ENCODE assay signal across 19 mouse cellular contexts in genomic region chr2:167265021-167265420, GRCm38 (mm10). TPM values are rescaled to one million over a fixed set of nuclear protein-coding genes. Genes with fewer than 3 reads are reported as not detected.
DNase-seq lines count a peak whose midpoint lies in the region; ATAC-seq and TF ChIP-seq lines count a peak whose summit lies in the region.
"Had no signal": no experiment of that assay in that cellular context is flagged by ENCODE, and none has a peak within 500 bp of the region (broad histone marks: within the 10 kb centered on the region; RNA-seq: fewer than 3 reads in every experiment).

No protein-coding gene starts in this region.

- H3K27ac ChIP-seq in lung, postnatal 0 days (ENCODE audit: low read length), result no peak overlapping the region
- no peak overlapping the region for H3K27ac ChIP-seq in intestine, embryonic 16.5 days (ENCODE audit: low read length)
- H3K27ac ChIP-seq: hindbrain, embryonic 15.5 days; limb, embryonic 13.5 days; liver, embryonic 15.5 days; neural tube, embryonic 12.5 days; stomach, embryonic 15.5 days had no signal

- no peak overlapping the region for H3K4me3 ChIP-seq in lung, postnatal 0 days (ENCODE audit: low read depth, low read length)
- H3K4me3 ChIP-seq in intestine, embryonic 16.5 days (ENCODE audit: low read length), result no peak overlapping the region
- H3K4me3 ChIP-seq: hindbrain, embryonic 15.5 days; limb, embryonic 13.5 days; liver, embryonic 15.5 days; neural tube, embryonic 12.5 days; stomach, embryonic 15.5 days had no signal

- H3K4me1 ChIP-seq in lung, postnatal 0 days (ENCODE audit: insufficient read depth, low read depth, low read length), result peaks cover 6% of the 10 kb centered on the region; the same call in 1 of the 2 replicates
- peaks cover 6% of the 10 kb centered on the region; the same call in 1 of the 2 replicates for H3K4me1 ChIP-seq in intestine, embryonic 16.5 days (ENCODE audit: control insufficient read depth, insufficient read depth, low read length)
- H3K4me1 ChIP-seq: hindbrain, embryonic 15.5 days; liver, embryonic 15.5 days; neural tube, embryonic 12.5 days; stomach, embryonic 15.5 days had no signal

- TF ChIP-seq EP300 in lung, postnatal 0 days (IDR thresholded peaks at IDR 0.05), result no peak

- H3K36me3 ChIP-seq in lung, postnatal 0 days (ENCODE audit: insufficient read depth, low read length), result no peaks in the 10 kb centered on the region
- H3K36me3 ChIP-seq in intestine, embryonic 16.5 days (ENCODE audit: control insufficient read depth, insufficient read depth, low read length), result no peaks in the 10 kb centered on the region
- H3K36me3 ChIP-seq: hindbrain, embryonic 15.5 days; limb, embryonic 13.5 days; liver, embryonic 15.5 days; neural tube, embryonic 12.5 days; stomach, embryonic 15.5 days had no signal

- no peaks in the 10 kb centered on the region for H3K27me3 ChIP-seq in lung, postnatal 0 days (replicated peaks; ENCODE audit: insufficient read depth, low read length)
- no peaks in the 10 kb centered on the region for H3K27me3 ChIP-seq in intestine, embryonic 16.5 days (replicated peaks; ENCODE audit: control insufficient read depth, insufficient read depth, low read length)
- H3K27me3 ChIP-seq: CH12.LX; hindbrain, embryonic 15.5 days; limb, embryonic 13.5 days; liver, embryonic 15.5 days; neural tube, embryonic 12.5 days; stomach, embryonic 15.5 days had no signal

- no peak overlapping the region for H3K4me2 ChIP-seq in lung, postnatal 0 days (replicated peaks; ENCODE audit: low read depth, low read length)
- no peak overlapping the region for H3K4me2 ChIP-seq in intestine, embryonic 16.5 days (ENCODE audit: low read depth, low read length)
- H3K4me2 ChIP-seq: hindbrain, embryonic 15.5 days; limb, embryonic 13.5 days; liver, embryonic 15.5 days; neural tube, embryonic 12.5 days; stomach, embryonic 15.5 days had no signal

- no peak overlapping the region for H3K9ac ChIP-seq in lung, postnatal 0 days (replicated peaks; ENCODE audit: low read depth)
- no peak overlapping the region for H3K9ac ChIP-seq in intestine, embryonic 16.5 days (ENCODE audit: low read depth, low read length)
- H3K9ac ChIP-seq: hindbrain, embryonic 15.5 days; limb, embryonic 13.5 days; liver, embryonic 15.5 days; neural tube, embryonic 12.5 days; stomach, embryonic 15.5 days had no signal

- no peaks in the 10 kb centered on the region for H3K9me3 ChIP-seq in lung, postnatal 0 days (ENCODE audit: low read length)
- no peaks in the 10 kb centered on the region for H3K9me3 ChIP-seq in intestine, embryonic 16.5 days (ENCODE audit: control insufficient read depth, low read length)
- H3K9me3 ChIP-seq: hindbrain, embryonic 15.5 days; limb, embryonic 13.5 days; liver, embryonic 15.5 days; neural tube, embryonic 12.5 days; stomach, embryonic 15.5 days had no signal

- no peak for TF ChIP-seq CTCF in lung, postnatal 0 days (IDR thresholded peaks at IDR 0.05)

- ATAC-seq in lung, postnatal 0 days, result no peak
- ATAC-seq in intestine, embryonic 16.5 days, result no peak
- ATAC-seq: midbrain, embryonic 16.5 days had no signal

- peak; percentile 1 for DNase-seq in adrenal gland, adult 2 months
- DNase-seq in adrenal gland, postnatal 36 days, result no peak
- peak; percentile 1 to 4 for DNase-seq in heart, postnatal 10 days
- DNase-seq in heart, postnatal 14 days, result no peak
- DNase-seq in lung, postnatal 10 days, result peak; percentile 1
- DNase-seq in lung, postnatal 0 days (ENCODE audit: low spot score), result no peak
- DNase-seq in ovary, postnatal 10 days (ENCODE audit: low spot score), result peak; percentile 0
- DNase-seq: cerebellum, adult 11-12 months; cerebellum, postnatal 36 days; spleen, adult 18-20 months had no signal

- 91% methylated on average over 2 of the region's 2 CpGs for WGBS in lung, postnatal 0 days
- WGBS in intestine, embryonic 16.5 days, result 72% methylated on average over 2 of the region's 2 CpGs

- intact Hi-C loops in heart, postnatal 10 days (cut with DNase I), result no loop called here
- intact Hi-C loops in heart, postnatal 14 days (cut with DNase I), result no loop called here

RNA-seq across cellular contexts. Expression of gene Ptgis, which starts 24.6 kb away (rescaled TPM):
- 10 to 100 TPM; 17.3 to 37.2 TPM for total RNA-seq in adrenal gland, adult 2 months (2021)
- polyA plus RNA-seq in adrenal gland, adult 2 months (2012; rRNA removed), result 65.3 and 74.3 TPM in 2 replicates
- total RNA-seq in adrenal gland, postnatal 36 days (2021), result 10 to 100 TPM; 24.7 to 31.7 TPM
- total RNA-seq in heart, postnatal 10 days (2021), result 10 to 100 TPM; 35.8 to 39.7 TPM
- total RNA-seq in heart, postnatal 14 days (2021), result 10 to 100 TPM; 24.5 to 25.5 TPM
- 32.7 and 37.9 TPM in 2 replicates for polyA plus RNA-seq in lung, postnatal 0 days (2015; fragmentation: Nextera tagmentation; extraction: Ambion mirVana)
- 12.0 and 12.8 TPM in 2 replicates for polyA plus RNA-seq in intestine, embryonic 16.5 days (2015; fragmentation: Nextera tagmentation; extraction: Ambion mirVana)
- total RNA-seq: megakaryocyte progenitor cell, adult 5-6 weeks had no signal

Comparison
In these comparisons a context has a peak if more than half of its experiments do, and no peak if none do; other contexts are left out.
1. DNase-seq: peak in adrenal gland, adult 2 months (single experiment), heart, postnatal 10 days (2 of 2), lung, postnatal 10 days (single experiment) and ovary, postnatal 10 days (single experiment); none in adrenal gland, postnatal 36 days (0 of 2), heart, postnatal 14 days (0 of 2) and lung, postnatal 0 days (single experiment).